Mouse (Mus musculus) layer of hippocampus, adult 2 months (tissue): ENCODE measurements around the gene Nxnl1. TPM values are rescaled to one million over a fixed set of nuclear protein-coding genes. Genes with fewer than 3 reads are reported as not detected.
"Not testable (repeated sequence)": the region's sequence is repeated elsewhere in the genome, so short reads cannot be mapped to it uniquely, and the experiment has no call there.

Experiments used
- DNase-seq, 2 experiments: peaks; one replicate each; pipeline ENCODE4 v3.0.0; 2022; ENCODE audit warnings: low spot score in 2 of 2
- H3K27ac ChIP-seq: fragments of 200-600 bp; 2 replicates; pipeline ENCODE4 v1.8.1; 2022
- H3K4me3 ChIP-seq: fragments of 200-600 bp; 2 replicates; pipeline ENCODE4 v1.8.1; 2022; ENCODE audit warnings: mild to moderate bottlenecking
- CTCF ChIP-seq: fragments of 200-600 bp; conservative IDR thresholded peaks from 2 replicates; pipeline ENCODE4 v1.8.1; 2022; ENCODE audit warnings: antibody characterized with exemption, mild to moderate bottlenecking, moderate library complexity
- total RNA-seq, 2 experiments: library from RNA; stranded (reverse); gene quantifications; 2 replicates each; pipeline ENCODE4 v1.2.3; 2021

Gene Nxnl1
- total RNA-seq, 2 experiments from 2014 or later, result not detected

DNA sequence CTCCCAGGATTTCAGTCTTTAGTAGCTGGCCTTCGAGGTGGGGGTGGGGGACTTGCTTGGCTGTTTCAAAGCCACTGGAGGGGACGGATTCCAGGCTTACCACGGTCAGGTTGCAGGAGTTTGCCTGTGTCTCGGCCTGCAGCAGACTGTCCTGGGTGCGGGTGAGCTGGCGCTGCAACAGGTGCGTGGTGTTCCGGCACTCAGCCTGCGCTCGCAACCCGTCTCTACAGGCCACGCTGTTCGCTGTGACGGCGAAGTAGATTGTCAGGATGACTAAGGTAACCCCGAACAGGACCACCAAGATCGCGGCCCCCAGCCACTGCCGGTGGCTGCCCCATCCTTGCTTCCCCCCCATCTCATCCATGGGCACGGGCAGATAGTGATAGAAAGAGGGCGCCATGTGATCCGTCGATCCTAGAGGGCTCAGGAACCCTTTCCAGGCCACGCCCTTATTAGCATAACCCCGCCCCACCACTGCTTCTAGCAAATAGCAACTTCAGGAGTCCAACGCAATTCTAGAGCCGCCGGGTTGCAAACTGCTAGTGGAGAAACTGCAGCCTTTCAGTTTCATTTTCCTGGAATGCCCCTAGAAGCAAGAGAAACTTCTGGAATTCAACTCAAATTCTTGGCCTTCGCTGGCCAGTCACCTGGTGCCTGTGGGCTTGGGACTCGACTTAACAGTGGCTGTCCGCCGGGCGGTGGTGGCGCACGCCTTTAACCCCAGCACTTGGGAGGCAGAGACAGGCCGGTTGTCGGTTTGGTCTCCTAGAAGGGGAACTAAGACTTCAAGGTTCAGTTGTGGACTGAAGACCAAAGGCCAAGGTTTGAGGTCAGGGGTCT lies 29.2 kb downstream of the Nxnl1 start, which contains the start of gene Bst2:
Bst2 (minus strand) TSS at position 429 of the 840 bp plus-strand sequence.
- Histone ChIP-seq H3K27ac (peak within 1 kb of the TSS; percentile 68; the same call in 1 of the 2 replicates), H3K4me3 (peak within 1 kb of the TSS; percentile 51)
- TF ChIP-seq CTCF, result 0 out of 2 replicates have a peak, but pooled peaks have one; percentile 3
- peak in 1 of 2 experiments; percentile 41 for DNase-seq

DNA sequence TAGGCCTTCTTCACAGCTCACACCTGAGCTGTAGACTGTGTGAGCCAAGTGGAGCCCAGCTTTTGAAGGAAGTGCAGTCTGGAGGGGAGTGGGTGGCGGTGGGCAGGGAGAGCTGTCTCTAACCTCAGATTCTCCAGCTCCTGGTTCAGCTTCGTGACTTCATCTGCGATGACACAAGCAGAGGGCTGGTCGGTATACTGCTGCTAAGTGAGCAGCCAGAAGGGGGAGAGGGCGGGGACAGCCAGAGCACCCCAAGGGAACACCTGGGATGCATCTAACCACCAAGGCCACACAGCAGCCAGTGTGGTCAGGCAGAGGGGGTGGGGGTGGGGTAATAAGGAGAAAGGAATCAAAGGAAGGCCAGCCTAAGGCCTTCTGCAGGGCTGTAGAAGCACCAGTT lies 30.7 kb downstream of the Nxnl1 start:
- DNase-seq, result no peak
- no peak for TF ChIP-seq CTCF
- no peak overlapping the region for H3K4me3 ChIP-seq
- H3K27ac ChIP-seq, result no peak overlapping the region

DNA sequence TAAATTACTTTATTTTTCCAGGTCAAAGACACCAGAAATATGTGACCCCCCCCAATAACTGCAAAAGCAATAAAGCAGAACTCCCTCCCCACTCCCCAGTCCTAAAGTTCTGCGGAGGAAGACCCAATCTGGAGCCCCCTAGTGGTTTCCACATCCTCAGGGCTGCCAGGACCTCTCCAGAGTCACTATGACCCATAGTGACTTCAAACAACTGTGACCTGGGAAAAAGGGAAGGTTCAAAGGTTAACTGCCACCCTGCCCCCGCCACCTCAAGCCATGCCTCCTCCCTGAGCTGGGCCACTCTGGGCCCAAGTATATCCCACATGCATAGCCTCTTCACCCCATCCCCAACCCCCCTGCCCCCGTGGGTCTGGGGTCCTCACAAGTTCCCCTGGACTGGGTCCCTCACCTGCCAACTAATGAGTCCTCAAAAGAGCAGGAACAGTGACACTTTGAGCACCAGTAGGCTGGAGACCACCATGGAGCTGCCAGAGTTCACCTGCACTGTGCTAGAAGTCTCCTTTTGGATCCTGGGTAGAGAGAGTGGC lies 32.1 kb downstream of the Nxnl1 start:
- DNase-seq, result no peak
- TF ChIP-seq CTCF, result peak; percentile 35; the same call in 1 of the 2 replicates
- Histone ChIP-seq H3K27ac (no peak overlapping the region), H3K4me3 (no peak overlapping the region)

DNA sequence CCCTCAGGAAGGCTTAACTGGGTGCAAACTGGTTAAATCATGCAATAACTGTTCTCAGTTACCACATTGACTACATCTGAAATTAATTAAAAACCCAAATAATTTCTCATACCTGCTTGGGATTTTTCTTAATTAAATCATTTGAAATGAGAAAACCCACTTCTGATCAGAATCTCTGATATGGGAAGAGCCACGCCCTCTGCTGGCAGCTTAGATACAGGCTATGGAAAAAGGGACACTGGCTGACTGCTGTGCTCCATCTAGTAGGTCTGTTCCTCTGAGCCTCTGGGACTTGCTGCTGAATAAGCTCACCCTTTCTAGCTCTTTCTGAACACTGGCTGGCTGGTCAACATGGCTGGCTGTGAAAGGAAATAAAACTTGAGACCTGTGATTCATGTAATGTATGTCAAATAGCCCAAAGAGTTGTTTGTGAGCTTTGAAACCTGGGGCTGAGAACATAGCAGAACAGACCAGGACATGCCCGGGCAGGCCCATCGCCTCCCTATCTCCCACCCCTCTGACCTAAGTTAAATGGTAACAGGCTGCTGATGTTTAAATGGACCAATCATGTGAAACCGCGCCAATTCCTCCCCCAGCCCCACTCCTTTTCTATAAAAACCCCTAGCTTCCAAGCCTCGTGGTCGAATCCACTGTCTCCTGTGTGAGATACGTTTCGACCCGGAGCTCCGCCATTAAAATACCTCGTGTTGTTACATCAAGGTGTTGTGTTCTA lies 35.5 kb downstream of the Nxnl1 start:
- peak; percentile 79 for TF ChIP-seq CTCF
- H3K4me3 ChIP-seq, H3K27ac ChIP-seq: not testable (repeated sequence)
- DNase-seq, result peak in 1 of 2 experiments; percentile 38

DNA sequence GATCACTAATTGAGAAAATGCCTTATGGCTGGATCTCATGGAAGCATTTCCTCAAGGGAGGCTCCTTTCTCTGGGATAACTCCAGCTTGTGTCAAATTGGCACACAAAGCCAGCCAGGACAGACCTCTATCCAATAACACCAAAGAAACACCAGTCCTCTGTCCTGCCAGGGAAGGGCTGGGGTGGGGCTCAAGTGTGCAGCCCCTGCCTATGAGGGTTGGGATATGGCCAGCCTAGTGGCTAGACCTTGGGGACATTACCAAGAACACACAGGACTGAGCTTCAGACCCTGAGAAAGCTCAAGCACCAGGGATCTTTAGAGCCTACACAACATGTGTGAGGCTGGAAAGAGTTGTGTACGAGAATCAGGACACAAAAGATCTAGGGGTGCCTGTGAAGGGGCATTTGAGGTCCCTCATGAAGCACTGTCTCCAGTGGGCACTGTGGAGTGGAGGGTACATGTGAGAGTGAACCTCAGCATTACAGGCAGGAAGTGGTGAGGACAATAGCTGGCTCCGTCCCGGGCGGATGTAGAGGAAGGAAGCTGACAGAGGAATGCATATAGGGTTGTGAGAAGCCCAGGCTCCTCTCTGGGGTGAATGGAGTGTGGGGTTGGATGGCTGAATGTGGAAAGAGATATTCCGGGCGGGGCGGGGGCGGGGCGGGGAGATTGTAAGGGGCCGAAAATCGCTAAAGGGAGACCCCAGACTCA lies 37.9 kb downstream of the Nxnl1 start:
- H3K4me3 ChIP-seq, result no peak overlapping the region
- H3K27ac ChIP-seq, result peak overlapping the region; percentile 36; the same call in 1 of the 2 replicates
- TF ChIP-seq CTCF, result no peak
- DNase-seq, result no peak

DNA sequence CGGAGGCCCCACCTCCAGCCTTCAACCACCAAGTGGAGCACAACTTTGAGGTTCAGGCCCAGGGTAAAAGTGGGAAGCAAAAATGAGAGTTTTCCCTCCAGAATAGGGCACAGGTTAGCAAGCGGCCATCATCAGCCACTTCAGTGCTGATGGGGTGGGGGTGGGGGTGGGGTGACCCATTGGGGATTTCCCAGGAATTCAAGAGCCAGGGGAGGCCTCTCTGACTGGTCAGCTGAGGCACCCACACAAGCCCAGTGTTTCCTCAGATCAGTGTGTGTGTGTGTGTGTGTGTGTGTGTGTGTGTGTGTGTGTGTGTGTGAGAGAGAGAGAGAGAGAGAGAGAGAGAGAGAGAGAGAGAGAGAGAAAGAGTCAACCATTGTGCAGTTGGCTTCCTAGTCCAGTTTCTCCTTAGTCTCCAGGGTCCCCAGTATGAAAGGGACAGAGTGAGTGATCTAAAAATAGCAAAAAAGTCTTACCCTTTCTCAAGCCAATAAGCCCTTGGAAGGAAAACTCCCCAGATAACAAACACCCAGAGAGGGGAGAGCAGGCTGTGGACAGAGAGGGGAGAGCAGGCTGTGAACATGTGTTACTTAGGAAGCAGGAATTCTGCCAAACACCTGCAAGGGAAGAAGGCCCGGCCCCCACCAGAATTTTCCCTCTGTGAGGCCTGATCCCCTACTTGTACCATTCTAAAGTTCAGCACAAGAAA lies 39.1 kb downstream of the Nxnl1 start:
- TF ChIP-seq CTCF, result no peak
- no peak overlapping the region for H3K4me3 ChIP-seq
- no peak overlapping the region for H3K27ac ChIP-seq
- DNase-seq, result no peak

DNA sequence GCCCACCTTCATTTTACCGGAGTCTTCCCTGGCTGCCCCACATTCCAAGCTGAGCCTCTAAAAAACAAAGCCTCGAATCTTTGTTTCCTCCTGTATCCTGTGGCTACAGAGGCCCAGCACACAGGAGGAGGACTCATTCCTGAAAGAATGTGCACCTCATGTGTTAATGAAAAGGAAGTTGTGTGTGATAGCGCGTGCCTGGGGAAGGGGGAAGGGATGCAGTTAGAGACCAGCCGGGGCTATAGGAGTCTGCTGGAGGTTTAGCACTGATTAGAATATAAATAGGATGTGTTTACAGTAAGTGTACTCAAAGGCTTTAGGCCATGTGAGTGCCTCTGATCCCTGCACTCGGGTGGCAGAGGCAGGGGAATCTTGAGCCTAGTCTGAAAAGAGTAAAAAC lies 40.1 kb downstream of the Nxnl1 start:
- no peak overlapping the region for H3K27ac ChIP-seq
- DNase-seq, result no peak
- TF ChIP-seq CTCF, result no peak
- H3K4me3 ChIP-seq, result no peak overlapping the region

DNA sequence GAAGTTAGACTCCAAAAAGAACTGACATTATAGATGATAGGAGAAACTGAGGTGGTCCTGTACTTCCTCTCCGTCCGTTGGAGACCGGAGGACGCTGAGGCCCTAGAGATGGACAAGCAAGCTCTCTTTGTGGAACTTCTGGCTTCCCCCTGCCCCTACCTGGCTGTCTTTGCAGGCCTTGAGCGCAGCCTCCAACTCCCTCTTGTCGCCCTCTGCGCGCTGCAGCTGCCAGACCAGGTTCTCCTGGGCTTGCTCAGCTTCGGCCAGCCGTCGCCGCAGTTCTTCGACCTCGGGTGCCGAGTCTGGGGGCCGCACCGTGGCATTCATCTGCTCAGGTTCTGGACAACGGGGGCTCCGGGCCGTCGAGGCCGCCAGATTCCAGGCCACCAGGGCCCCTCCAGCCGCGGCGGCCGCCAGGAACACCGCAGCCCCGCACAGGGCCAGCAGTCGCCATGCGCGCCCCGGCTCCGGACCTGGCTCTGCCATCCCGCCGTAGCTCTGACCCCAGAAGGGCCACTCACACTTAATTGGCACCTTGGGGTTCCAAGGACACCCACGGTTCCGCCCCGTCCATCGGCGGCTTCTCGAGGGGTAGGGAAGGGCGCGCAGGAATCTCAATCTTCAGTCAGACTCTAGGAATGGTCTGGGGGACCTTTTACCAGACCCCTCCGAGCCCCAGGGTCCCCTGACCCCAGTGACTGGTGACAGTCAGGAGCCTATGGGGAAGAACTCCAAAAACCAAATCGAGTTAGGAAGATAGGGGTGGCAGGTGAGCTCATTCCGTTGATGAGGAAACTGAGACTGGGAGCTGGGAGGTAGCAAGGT lies 41.0 kb downstream of the Nxnl1 start, which contains the start of gene Ccdc194:
Ccdc194 (minus strand) TSS at position 486 of the 825 bp plus-strand sequence.
- Histone ChIP-seq H3K27ac (no peak within 1 kb of the TSS), H3K4me3 (no peak within 1 kb of the TSS)
- no peak for TF ChIP-seq CTCF
- DNase-seq, result no peak

DNA sequence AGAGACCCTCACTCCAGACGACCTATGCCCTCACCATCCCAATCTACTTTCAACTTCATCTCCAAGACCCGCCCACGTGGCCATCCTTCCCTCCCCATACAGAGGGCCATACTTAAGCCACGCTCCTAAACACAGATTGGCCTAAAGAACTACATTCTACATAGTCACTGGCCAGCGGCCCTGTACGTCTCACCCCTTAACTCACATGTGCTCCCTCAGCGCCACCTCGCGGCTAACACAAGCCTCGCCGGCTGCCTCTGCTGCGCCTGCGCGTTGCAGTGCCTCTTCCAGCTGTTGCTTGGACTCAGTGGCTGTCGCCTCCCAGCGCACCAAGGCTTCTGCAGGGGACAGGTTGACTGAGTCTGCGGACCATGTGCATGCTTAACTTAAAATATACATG lies 44.8 kb downstream of the Nxnl1 start:
- peak; percentile 97 for TF ChIP-seq CTCF
- DNase-seq, result peak; percentile 83 to 89

DNA sequence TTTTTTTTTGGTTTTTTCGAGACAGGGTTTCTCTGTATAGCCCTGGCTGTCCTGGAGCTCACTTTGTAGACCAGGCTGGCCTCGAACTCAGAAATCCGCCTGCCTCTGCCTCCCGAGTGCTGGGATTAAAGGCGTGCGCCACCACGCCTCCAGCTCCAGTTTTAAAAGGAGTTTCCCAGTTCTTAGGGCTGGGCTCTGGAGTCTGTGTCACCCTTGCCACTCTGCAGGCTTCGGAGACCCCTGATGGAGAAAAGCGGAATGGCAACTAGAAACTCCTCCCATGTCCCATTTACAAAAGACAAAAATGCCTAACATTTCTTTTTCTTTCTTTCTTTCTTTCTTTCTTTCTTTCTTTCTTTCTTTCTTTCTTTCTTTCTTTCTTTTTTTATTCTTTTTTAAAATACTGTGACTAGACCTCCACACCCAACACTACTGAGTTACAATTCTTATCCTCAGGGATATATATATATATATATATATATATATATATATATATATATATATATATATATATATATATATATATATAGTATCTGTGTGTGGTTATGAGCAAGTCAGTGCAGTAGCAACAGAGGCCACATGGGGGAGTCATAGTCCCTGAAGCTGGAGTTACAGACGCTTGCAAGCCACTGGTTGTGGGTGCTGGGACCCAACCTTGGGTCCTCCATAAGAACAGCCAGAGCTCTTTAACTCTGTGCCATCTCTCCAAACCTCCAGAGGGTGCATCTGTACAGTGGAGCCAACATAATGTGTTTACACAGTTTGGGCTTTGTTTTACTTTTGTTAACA lies 47.2 kb downstream of the Nxnl1 start:
- not testable (repeated sequence) for H3K4me3 ChIP-seq
- DNase-seq, result peak in 1 of 2 experiments; percentile 49
- peak; percentile 75 for TF ChIP-seq CTCF

More for the DNA sequence above, 44.8 kb downstream of the Nxnl1 start:
- Histone ChIP-seq H3K27ac (no peak overlapping the region), H3K4me3 (no peak overlapping the region)

More for the DNA sequence above, 47.2 kb downstream of the Nxnl1 start:
- H3K27ac ChIP-seq, result not testable (repeated sequence)
